Mouse (Mus musculus): ENCODE measurements around the gene Pgrmc2.

The Pgrmc2 gene

GRCm38 (mm10) chr3:41082885-41083789 is at the start of gene Pgrmc2:
TSS of gene Pgrmc2 (minus strand) at chr3:41083046.
- DNase-seq (ENCODE audit: low read depth in 2 of 2, low spot score in 2 of 2) = peak; percentile 97

DNA sequence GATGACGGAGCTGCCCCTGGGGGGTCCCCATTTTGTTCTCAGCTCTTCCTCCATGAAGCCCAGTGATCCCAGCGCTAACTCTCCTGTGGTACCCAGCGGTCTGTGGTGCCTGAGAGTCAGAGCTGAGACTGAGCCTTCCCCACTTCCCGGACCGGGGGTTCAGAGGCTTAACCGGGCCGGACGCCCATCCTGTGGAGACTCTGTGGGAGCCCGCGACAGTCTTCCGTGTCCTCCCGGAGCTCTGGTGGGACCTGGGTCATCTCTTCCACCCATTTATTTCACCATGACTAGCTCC is 41.1 kb upstream of the Pgrmc2 start:
- DNase-seq (ENCODE audit: low read depth in 2 of 2, low spot score in 2 of 2) = no peak

DNA sequence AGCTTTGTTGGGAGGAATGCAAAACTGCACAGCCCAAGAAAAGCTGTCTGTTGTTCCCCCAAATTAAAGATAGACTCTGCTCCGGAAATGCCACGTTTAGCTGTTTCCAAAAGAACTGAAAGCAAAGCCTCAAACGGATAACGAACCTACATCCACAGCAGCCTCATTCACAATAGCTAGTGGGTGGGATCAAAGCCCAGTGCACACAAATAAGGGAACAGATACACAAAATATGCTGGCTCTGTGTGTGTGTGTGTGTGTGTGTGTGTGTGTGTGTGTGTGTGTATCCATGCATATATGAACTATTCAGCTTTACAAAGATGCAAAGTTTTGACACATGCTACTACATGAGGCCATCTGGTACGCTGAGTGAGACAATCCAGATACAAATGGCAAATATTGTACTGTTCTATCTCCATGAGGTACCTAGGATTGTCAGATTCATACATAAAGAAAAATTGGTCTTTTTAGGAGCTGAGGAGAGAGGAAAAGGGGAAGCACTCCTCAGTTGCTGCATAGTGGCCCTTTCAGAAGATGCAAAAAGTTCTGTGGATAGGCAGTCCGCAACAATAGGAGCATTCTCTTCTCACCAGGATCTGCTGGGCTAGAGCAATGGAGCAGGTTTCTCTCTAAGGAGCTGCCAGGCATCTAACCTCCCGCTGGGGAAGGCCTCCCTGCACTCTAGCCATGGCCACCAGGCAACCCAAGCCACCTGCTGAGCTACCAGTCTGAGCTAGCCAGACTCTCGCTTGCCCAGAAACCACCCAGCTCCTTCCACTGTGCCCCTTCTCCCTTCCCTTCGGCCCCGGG is 40.5 kb upstream of the Pgrmc2 start:
- no peak for DNase-seq (ENCODE audit: low read depth in 2 of 2, low spot score in 2 of 2)

- no peak for DNase-seq (ENCODE audit: low read depth in 2 of 2, low spot score in 2 of 2)
Measured at GRCm38 (mm10) chr3:41118173-41118572, 35.3 kb upstream of the Pgrmc2 start.

GRCm38 (mm10) chr3:41117447-41117846 is 34.6 kb upstream of the Pgrmc2 start:
- DNase-seq (ENCODE audit: low read depth in 2 of 2, low spot score in 2 of 2) = no peak

DNA sequence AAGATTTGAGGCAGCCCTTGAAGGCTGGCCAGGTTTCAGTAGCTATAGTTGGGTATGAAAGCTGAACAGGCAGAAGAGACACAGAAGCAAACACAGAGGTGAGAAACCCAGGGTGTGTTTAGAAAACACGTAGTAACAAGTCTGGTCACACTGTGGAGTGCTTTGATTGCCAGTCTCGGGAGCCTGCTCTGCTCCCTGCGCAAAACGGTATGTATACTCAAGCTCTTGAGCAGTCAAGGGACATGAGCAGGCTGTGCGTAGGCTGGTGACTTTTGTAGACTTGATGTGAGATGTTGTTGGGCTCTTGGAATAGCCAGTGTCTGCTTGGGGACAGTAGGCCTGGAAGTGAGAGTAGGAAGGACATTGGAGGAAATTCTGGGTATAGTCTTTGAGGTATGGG is 30.3 kb upstream of the Pgrmc2 start:
- no peak for DNase-seq (ENCODE audit: low read depth in 2 of 2, low spot score in 2 of 2)

GRCm38 (mm10) chr3:41108306-41108785 is 25.5 kb upstream of the Pgrmc2 start:
- DNase-seq (ENCODE audit: low read depth in 2 of 2, low spot score in 2 of 2) = no peak

- no peak for DNase-seq (ENCODE audit: low read depth in 2 of 2, low spot score in 2 of 2)
Measured at GRCm38 (mm10) chr3:41107600-41108305, 24.9 kb upstream of the Pgrmc2 start.

DNA sequence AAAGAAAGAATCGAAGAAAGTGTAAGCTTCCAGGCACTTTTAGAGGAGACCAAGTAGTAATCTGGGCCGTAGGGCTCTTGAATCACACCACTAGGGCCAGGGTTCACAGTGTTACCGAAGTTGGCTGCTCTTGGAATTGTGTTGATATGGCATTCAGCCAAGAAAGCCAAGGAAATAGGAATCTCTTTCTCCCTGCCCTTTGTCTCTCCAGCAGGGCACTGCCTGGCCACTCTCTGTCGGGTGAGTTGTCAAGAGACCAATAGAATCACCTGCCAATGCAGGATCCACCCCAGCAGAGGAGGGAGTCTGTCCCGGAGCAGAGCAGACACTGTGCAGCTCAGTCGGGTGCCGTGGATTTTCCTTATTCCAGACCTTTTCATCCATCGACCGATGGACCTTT is 19.1 kb upstream of the Pgrmc2 start:
- no peak for DNase-seq (ENCODE audit: low read depth in 2 of 2, low spot score in 2 of 2)

- no peak for DNase-seq (ENCODE audit: low read depth in 2 of 2, low spot score in 2 of 2)
Measured at GRCm38 (mm10) chr3:41100157-41100556, 17.3 kb upstream of the Pgrmc2 start.

DNA sequence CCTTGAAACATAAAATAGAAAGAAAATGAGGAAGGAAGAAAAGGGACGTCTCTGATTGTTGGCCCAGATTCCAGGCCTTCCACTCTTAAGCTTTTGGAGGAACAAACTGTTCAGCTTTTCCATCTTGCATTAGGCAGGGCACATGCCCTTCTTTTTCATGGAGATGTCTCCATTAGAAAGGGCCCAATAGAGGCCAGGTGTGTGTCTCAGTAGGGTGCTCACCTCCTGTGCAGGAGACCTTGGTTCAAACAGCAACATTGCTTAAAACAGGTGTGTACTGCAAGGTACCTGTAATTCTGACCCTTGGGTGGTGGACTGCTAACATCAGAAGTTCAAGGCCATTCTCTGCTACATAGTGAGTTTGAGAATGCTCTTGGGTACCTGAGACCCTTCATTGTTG is 16.8 kb upstream of the Pgrmc2 start:
- no peak for DNase-seq (ENCODE audit: low read depth in 2 of 2, low spot score in 2 of 2)

- DNase-seq (ENCODE audit: low read depth in 2 of 2, low spot score in 2 of 2) = no peak
Measured at GRCm38 (mm10) chr3:41093210-41093609, 10.4 kb upstream of the Pgrmc2 start.

GRCm38 (mm10) chr3:41092311-41092710 is 9.5 kb upstream of the Pgrmc2 start:
- no peak for DNase-seq (ENCODE audit: low read depth in 2 of 2, low spot score in 2 of 2)

- DNase-seq (ENCODE audit: low read depth in 2 of 2, low spot score in 2 of 2) = no peak
Measured at GRCm38 (mm10) chr3:41090839-41091238, 8.0 kb upstream of the Pgrmc2 start.

DNA sequence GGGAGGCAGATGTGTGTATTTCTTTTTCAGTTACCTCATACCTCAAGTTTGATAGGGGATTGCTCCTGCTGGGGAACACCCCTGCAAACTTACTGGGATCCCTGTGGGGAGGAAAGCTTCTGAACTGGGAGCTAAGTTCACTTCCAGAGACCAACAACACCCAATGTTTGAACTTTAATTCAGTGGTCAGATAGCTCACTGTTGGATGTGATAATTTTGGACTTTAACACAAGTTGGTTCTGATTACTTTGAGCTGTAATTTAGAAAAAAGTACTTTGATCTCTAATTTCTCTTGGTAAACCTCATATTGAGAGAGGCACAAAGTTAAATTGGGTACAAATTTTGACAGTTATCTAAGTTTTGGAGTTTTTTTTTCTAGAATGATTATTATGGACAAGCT is 4.2 kb upstream of the Pgrmc2 start:
- DNase-seq (ENCODE audit: low read depth in 2 of 2, low spot score in 2 of 2) = no peak

DNA sequence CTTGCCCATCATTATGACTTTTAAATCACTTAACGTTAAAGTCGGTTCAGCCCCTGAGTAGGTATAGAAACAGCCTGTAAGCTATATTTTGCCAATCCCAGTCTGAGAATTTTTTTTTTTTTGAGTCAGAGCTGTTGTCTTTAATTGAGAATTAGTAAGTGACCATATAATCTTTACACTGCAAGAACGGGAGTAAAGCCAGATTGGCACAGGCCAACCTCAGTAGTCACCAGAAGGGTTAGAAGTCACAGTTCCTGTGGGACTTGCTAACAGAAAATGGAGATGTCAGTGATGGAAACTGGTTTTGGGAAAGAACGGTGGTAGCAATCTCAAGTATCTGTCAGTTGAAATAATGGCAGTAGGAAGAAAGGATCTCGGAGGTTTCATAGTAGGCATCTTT is 1.6 kb upstream of the Pgrmc2 start:
- no peak for DNase-seq (ENCODE audit: low read depth in 2 of 2, low spot score in 2 of 2)

GRCm38 (mm10) chr3:41083790-41084112 is 905 bp upstream of the Pgrmc2 start:
- DNase-seq (ENCODE audit: low read depth in 2 of 2, low spot score in 2 of 2) = no peak

GRCm38 (mm10) chr3:41082520-41082884 is 344 bp downstream of the Pgrmc2 start:
- DNase-seq (ENCODE audit: low read depth in 2 of 2, low spot score in 2 of 2) = no peak

DNA sequence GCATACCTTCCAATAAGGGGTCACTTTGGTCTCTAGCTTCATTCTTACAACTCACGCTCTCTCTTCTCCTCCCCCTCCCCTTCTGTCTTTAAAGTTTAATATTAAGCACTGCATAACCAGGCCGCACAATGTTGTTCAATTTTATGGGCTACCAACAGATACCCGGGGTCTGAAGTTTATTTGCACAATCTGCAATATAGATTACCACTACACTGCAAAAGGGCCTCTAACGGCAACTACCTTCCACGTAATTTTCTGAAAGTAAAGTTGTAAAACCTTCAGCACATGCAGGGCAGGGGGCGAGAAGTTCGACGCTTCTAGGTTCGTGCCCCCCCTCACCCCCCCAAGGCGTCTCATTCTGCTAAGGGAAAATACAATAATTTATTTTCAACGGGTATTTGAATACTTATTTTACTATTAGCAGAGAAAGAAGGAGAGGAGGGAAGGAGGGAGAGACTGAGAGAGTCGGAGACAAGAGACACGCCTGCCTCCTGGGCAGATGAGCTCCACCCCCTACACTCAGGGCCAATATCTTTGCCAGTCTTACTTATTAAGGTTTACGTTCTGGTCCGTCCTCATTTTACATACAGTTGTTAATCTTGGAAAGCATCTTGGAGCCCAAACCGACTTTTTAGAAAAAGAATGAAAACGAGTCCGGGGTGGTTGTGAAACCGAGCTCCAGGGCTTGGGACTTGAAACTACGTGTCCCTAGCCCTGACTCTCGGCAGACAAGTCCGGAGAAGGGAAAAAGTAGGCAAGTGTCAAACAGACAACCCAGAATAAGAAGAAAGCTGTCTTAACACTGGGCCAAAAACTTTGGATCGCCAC is 1.2 kb downstream of the Pgrmc2 start:
- peak in 1 of 2 experiments; percentile 3 for DNase-seq (ENCODE audit: low read depth in 2 of 2, low spot score in 2 of 2)

DNA sequence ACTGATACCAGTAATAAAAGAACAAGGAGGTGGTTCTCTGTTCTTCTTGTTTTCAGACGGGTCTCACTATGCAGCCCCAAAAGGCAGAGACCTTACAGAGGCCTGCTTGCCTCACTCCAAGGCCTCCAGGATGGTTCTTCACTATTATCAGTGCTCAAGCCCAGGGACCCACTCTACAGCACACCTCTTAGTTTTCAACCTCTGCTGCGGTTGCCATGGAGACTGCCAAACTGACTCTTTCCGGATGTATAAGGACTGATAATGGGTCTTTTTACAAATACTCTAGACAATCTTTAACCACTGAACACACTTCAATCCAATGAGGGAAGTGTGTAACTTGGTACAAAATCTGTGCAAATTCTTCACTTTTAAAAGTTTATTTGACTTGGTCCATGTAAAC is 2.1 kb downstream of the Pgrmc2 start:
- DNase-seq (ENCODE audit: low read depth in 2 of 2, low spot score in 2 of 2) = no peak

GRCm38 (mm10) chr3:41078673-41079072 is 4.2 kb downstream of the Pgrmc2 start:
- DNase-seq (ENCODE audit: low read depth in 2 of 2, low spot score in 2 of 2) = no peak

Measured in CD8-positive naive resting alpha-beta T cell, adult 2 months (primary cell).